Mouse (Mus musculus): ENCODE measurements at regions not wholly inside any gene's neighbourhood (a gene's known extent, or its start where the extent isn't known, plus 50 kb on each side); places are given as distances from the start of the nearest gene placed in this dataset.
A peak's percentile ranks its signal among the peaks of the same experiment; 100 is the strongest.

- no peak for DNase-seq (ENCODE audit: low spot score)
Measured at GRCm38 (mm10) chr16:46331336-46331735, 167.0 kb downstream of the Nectin3 start.

GRCm38 (mm10) chr16:46299079-46299721 is 144.3 kb upstream of the Gm4737 start:
- DNase-seq (ENCODE audit: low spot score): no peak

DNA sequence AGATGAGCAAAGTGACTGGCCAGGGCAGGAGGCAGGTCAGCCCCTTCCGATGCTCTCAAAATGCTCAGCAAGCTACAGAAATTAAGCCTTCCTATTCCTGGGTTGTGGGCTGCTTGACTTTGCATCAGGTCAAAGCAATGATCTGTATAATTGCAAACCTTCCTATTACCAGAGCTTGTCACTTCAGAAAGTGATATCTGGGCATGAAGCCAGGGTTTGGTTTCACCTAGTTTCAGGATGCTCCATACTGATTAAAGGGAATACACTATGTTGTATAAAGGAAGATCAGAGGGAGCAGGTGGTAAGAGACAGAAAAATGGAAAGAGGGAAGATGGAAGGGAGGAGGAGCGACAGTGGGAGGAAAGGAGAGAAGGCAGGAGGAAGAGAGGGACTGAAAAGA is 142.3 kb upstream of the Gm4737 start:
- no peak for DNase-seq (ENCODE audit: low spot score)

DNA sequence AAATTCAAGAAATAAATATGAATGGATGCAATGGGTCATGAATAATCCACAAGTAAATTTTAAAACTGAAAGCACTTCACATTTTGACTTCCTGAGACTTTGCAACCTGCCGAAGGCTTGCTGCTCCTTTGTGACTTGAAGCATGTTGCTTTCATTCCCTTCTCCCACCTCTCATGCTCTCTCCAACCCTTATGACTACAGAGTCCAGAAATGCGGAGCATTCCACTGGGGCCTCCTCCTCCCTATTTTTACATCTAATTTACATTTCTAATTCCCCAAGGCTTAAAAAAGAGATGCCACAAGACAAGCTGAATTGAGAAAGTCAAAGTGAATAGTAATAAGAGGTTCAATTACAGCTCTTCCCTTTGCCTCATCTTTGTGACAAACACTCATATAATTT is 141.5 kb upstream of the Gm4737 start:
- DNase-seq (ENCODE audit: low spot score): no peak

DNA sequence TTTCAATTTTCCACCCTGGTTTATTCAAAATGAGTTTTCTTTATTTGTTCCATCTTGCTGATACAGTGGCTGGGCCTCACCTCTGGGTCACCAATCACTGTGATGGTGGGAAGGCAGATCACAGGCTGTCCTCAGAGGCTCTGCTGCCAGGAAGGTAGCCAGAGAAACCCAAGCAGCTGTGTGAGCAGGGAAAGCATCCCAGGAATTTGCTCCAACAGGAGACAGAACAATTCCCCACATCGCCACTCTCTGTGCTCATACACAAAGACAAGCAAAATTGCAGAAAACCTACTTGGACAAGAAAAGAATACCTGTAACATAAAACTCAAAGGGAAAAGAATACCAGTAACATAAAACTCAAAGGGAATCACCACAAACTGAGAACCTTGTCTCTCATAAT is 139.0 kb upstream of the Gm4737 start:
- DNase-seq (ENCODE audit: low spot score): no peak

GRCm38 (mm10) chr16:46291067-46291833 is 136.4 kb upstream of the Gm4737 start:
- no peak for DNase-seq (ENCODE audit: low spot score)

DNA sequence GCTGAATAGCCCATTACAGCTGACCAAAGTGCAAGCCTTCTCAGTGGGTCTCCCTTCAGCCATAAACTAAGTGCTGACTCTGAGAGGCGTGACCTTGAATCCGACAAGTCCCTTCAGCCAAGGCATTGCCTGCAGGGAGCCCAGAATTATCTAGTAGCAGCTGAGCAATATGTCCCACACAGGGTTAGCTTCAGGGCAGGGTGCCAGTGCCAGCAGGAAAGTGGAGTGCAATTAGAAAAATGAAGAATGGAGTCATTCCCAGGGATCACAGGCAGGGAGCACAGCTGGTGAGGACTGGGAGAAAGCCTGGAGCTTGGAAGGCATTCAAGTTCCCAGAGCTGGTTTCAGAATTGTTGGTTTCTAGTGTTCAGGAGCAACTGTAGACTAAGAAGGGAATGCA is 135.3 kb upstream of the Gm4737 start:
- peak; percentile 31 for DNase-seq (ENCODE audit: low spot score)

- DNase-seq (ENCODE audit: low spot score): no peak
Measured at GRCm38 (mm10) chr16:46267533-46267932, 112.7 kb upstream of the Gm4737 start.

GRCm38 (mm10) chr16:46251639-46252038 is 96.8 kb upstream of the Gm4737 start:
- DNase-seq (ENCODE audit: low spot score): no peak

GRCm38 (mm10) chr16:46250943-46251342 is 96.1 kb upstream of the Gm4737 start:
- DNase-seq (ENCODE audit: low spot score): no peak

DNA sequence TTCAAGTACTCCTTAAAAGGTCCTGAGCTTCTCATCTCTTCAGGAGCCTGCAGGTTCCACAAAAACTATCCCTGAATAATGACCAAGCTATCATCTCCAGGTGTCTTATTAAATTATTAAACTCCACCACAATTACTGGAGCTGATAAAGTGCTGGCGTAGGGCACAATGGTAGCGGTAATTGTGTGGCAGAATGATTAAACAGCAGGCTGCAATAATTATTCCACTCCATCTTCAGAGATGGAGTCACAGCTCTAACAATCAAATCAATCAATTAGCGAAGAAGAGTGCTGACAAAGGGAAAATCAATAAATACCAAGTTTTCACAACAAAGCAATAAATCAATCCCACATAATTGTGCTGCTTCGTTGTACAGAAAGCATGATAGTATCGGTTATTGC is 90.7 kb upstream of the Gm4737 start:
- no peak for DNase-seq (ENCODE audit: low spot score)

DNA sequence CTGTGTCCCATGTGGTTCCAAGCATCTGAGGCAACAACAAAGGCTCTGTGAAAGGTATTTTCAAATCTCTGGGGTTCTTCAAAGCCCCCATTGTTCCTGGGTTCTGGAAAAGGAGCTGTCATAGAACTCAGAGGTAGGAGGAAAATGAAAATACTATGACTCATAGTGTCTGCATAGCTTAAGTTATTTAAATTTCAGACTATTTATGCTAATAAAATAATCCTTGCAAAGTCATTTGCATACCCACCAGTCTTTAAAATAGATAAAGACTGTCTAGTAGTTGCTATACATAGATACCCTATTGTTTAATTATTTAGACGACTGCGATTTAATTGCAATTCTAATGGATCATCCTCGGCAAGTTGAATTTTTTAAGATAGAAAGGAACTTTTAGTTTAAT is 73.9 kb upstream of the Gm4737 start:
- DNase-seq (ENCODE audit: low spot score): no peak

- DNase-seq (ENCODE audit: low spot score): no peak
Measured at GRCm38 (mm10) chr16:46223084-46223600, 68.3 kb upstream of the Gm4737 start.

GRCm38 (mm10) chr16:46212504-46212903 is 57.6 kb upstream of the Gm4737 start:
- DNase-seq (ENCODE audit: low spot score): no peak

- DNase-seq (ENCODE audit: low spot score): no peak
Measured at GRCm38 (mm10) chr16:46211914-46212313, 57.0 kb upstream of the Gm4737 start.

DNA sequence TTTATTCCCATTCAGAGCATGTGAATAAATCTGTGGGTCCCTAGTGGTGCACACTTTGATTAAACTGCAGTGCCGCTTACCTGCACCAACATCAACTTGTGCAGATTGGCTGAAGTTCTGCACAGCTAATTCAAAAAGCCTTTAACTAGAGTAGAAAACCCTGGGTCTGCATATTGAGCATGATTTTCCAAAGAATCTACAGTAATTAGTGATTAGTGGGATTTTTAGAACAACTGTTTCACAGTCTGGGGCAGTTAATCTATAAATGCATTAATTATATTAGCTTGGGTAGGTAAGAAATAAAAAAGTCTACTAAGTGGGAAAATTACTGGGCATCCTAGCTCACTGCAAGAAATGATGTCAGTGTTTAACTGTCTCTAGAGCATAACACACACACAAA is 50.2 kb upstream of the Gm4737 start:
- no peak for DNase-seq (ENCODE audit: low spot score)

Measured in ovary, adult 18-20 months (tissue).